Mouse (Mus musculus): ENCODE data around the gene Gnl2. TPM values are rescaled to one million over a fixed set of nuclear protein-coding genes. Genes with fewer than 3 reads are reported as not detected.

The Gnl2 gene
- polyA plus RNA-seq, 1 experiment: 3.1 TPM

DNA sequence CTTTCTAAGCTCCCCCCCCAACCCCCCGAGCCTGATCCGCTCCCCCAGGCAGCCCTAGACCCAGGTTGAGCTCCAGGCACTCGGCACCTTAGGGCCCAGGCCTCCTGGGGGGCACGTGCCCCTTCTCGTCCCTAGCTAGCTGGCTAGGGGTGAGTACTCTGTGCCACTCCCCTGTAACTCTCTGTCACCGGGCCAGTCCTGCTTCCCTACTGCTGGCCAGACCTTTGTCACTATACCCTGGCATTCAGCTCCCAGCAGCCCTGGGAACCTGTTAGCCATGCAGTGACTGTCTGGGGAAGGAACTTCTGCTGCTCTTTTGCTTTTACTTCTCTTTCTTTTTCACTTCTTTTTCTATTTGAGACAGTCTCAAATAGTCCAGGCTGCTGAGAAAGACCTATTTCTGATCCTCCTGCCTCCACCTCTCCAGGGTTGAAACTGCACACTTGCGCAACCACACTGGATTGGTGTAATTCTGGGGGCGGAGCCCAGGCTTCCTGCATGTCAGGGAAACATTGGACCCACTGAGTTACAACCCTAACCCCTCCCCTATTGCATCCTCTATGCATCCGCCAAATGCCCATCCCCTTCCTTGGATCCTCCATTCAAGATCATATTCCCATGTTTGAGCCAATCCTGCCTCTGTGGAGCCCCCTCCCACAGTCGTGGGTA lies 18.8 kb upstream of the Gnl2 start:
- Histone ChIP-seq H3K4me1 (ENCODE audit: control insufficient read depth) (no peaks in the 10 kb centered on the region), H3K9me3 (ENCODE audit: control insufficient read depth, low read length) (no peaks in the 10 kb centered on the region), H3K27me3 (ENCODE audit: control insufficient read depth) (peaks cover 2% of the 10 kb centered on the region; the same call in 1 of the 2 replicates), H3K4me3 (replicated peaks) (no peak overlapping the region), H3K36me3 (ENCODE audit: control insufficient read depth) (no peaks in the 10 kb centered on the region)
- TF ChIP-seq TAL1 (IDR thresholded peaks at IDR 0.05; ENCODE audit: low read length): no peak
- TF ChIP-seq GATA1 (IDR thresholded peaks at IDR 0.05; ENCODE audit: low read length): no peak

DNA sequence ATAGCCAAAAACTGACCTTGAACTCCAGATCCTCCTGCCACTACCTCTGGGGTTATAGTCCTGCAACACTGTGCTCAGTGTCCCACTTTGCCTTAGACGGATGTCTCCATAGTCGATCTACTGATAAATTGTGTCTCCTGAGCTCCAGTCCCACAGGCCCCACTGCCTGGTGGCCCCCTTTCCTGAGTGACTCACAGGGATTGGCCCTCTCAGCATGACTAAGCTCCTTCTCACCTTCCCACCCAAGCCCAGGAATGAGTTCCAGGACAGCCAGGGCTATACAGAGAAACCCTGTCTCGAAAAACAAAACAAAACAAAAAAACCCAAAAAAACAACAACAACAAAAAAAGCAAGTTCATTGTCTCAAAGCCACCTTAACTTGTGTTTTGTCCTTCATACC lies 16.8 kb upstream of the Gnl2 start:
- TF ChIP-seq TAL1 (IDR thresholded peaks at IDR 0.05; ENCODE audit: low read length) (no peak), GATA1 (IDR thresholded peaks at IDR 0.05; ENCODE audit: low read length) (no peak)
- no peaks in the 10 kb centered on the region for H3K36me3 ChIP-seq (ENCODE audit: control insufficient read depth)
- peaks cover 3% of the 10 kb centered on the region for H3K27me3 ChIP-seq (ENCODE audit: control insufficient read depth)
- no peak overlapping the region for H3K4me3 ChIP-seq (replicated peaks)
- no peaks in the 10 kb centered on the region for H3K9me3 ChIP-seq (ENCODE audit: control insufficient read depth, low read length)
- H3K4me1 ChIP-seq (ENCODE audit: control insufficient read depth): no peaks in the 10 kb centered on the region

DNA sequence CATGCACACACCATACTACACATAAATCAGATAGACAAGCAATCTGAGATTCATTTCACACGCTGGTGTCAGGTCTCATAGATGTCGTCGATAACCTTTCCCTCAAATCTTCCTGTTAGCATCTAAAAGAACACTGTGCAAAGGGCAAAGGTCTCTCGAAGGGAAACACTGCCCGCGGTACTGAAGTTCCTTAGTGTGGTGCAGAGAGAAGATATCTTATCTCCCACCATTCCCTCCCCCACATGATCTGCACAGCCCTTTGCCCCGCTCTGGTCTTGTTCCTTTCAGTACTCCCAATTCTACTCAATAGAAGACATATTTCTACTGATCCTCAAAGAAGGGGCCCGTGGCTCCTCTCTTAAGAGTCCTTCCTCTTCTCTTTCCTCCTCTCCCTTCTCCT lies 13.4 kb upstream of the Gnl2 start:
- Histone ChIP-seq H3K4me1 (ENCODE audit: control insufficient read depth) (no peaks in the 10 kb centered on the region), H3K9me3 (ENCODE audit: control insufficient read depth, low read length) (no peaks in the 10 kb centered on the region), H3K36me3 (ENCODE audit: control insufficient read depth) (no peaks in the 10 kb centered on the region), H3K4me3 (replicated peaks) (no peak overlapping the region), H3K27me3 (ENCODE audit: control insufficient read depth) (peaks cover 36% of the 10 kb centered on the region)
- TF ChIP-seq GATA1 (IDR thresholded peaks at IDR 0.05; ENCODE audit: low read length) (no peak), TAL1 (IDR thresholded peaks at IDR 0.05; ENCODE audit: low read length) (no peak)

DNA sequence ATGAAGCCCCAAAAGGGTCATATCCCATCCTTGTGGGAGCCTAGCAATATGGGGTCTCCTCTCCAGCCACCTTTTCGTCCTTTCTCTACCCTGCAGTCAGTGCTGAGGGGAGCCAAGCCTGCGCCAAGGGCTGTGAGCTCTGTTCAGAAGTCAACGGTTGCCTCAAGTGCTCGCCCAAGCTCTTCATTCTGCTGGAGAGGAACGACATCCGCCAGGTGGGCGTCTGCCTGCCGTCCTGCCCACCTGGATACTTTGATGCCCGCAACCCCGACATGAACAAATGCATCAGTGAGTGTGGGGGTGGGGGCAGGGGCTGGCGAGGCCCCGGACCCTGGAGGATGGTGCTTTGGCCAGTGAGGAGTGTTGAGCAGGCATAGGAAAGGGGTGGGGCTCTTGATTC lies 11.5 kb upstream of the Gnl2 start:
- peaks cover 52% of the 10 kb centered on the region for H3K27me3 ChIP-seq (ENCODE audit: control insufficient read depth)

DNA sequence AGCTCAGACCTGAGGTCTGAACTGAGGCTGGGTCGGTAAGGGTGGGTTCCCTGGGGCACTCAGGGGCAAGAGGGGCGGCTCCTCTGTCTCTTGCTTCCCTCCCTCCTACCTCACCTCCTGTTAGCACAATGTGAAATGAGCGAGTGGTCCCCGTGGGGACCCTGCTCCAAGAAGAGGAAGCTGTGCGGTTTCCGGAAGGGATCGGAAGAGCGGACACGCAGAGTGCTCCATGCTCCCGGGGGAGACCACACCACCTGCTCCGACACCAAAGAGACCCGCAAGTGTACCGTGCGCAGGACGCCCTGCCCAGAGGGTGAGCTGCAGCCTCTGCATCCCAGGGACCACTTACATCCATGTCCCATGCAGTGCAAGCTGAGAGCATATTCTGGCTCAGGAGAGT lies 8.9 kb upstream of the Gnl2 start:
- TF ChIP-seq TAL1 (IDR thresholded peaks at IDR 0.05; ENCODE audit: low read length) (no peak), GATA1 (IDR thresholded peaks at IDR 0.05; ENCODE audit: low read length) (no peak)
- no peak overlapping the region for H3K4me3 ChIP-seq (replicated peaks)
- H3K9me3 ChIP-seq (ENCODE audit: control insufficient read depth, low read length): no peaks in the 10 kb centered on the region
- peaks cover 57% of the 10 kb centered on the region for H3K27me3 ChIP-seq (ENCODE audit: control insufficient read depth)
- no peaks in the 10 kb centered on the region for H3K4me1 ChIP-seq (ENCODE audit: control insufficient read depth)
- no peaks in the 10 kb centered on the region for H3K36me3 ChIP-seq (ENCODE audit: control insufficient read depth)

More for the DNA sequence above, 11.5 kb upstream of the Gnl2 start:
- Histone ChIP-seq H3K9me3 (ENCODE audit: control insufficient read depth, low read length) (no peaks in the 10 kb centered on the region), H3K36me3 (ENCODE audit: control insufficient read depth) (no peaks in the 10 kb centered on the region), H3K4me3 (replicated peaks) (no peak overlapping the region), H3K4me1 (ENCODE audit: control insufficient read depth) (no peaks in the 10 kb centered on the region)
- TF ChIP-seq GATA1 (IDR thresholded peaks at IDR 0.05; ENCODE audit: low read length): no peak
- no peak for TF ChIP-seq TAL1 (IDR thresholded peaks at IDR 0.05; ENCODE audit: low read length)

DNA sequence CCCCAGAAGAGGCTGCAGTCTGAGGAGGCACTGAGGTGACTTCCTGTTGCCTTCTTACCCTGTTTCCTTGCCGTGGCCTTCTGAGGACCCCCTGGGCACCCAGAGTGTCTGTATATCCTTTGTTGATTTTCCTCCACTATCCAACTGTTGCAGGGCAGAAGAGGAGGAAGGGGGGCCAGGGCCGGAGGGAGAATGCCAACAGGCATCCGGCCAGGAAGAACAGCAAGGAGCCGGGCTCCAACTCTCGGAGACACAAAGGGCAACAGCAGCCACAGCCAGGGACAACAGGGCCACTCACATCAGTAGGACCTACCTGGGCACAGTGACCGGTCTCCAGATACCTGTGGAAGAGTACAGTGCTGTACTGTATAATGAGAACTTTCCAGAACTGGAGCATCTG lies 8.2 kb upstream of the Gnl2 start:
- Histone ChIP-seq H3K4me1 (ENCODE audit: control insufficient read depth) (no peaks in the 10 kb centered on the region), H3K4me3 (replicated peaks) (no peak overlapping the region), H3K9me3 (ENCODE audit: control insufficient read depth, low read length) (no peaks in the 10 kb centered on the region), H3K27me3 (ENCODE audit: control insufficient read depth) (peaks cover 57% of the 10 kb centered on the region), H3K36me3 (ENCODE audit: control insufficient read depth) (no peaks in the 10 kb centered on the region)
- TF ChIP-seq TAL1 (IDR thresholded peaks at IDR 0.05; ENCODE audit: low read length) (no peak), GATA1 (IDR thresholded peaks at IDR 0.05; ENCODE audit: low read length) (no peak)

DNA sequence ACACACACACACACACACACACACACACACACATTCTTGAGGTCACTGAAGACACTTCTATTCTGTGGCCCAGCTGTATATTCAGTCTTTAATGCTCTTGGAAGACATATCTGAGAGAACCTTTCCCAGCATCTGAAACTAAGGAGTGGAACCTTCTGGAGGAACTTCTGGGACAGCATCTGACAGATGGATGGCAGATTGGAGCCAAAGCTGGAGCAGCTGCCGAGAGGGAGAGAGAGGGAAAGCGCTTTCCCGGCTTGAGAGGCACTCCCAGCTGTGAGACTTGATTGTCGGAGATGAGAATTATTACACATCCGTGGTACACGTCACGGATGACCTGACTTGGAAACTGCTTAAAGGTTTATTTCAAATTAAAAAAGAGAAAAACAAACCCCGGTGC lies 7.7 kb upstream of the Gnl2 start:
- Histone ChIP-seq H3K4me3 (replicated peaks) (no peak overlapping the region), H3K36me3 (ENCODE audit: control insufficient read depth) (no peaks in the 10 kb centered on the region), H3K9me3 (ENCODE audit: control insufficient read depth, low read length) (no peaks in the 10 kb centered on the region), H3K4me1 (ENCODE audit: control insufficient read depth) (no peaks in the 10 kb centered on the region), H3K27me3 (ENCODE audit: control insufficient read depth) (peaks cover 56% of the 10 kb centered on the region)
- TF ChIP-seq TAL1 (IDR thresholded peaks at IDR 0.05; ENCODE audit: low read length) (no peak), GATA1 (IDR thresholded peaks at IDR 0.05; ENCODE audit: low read length) (no peak)

DNA sequence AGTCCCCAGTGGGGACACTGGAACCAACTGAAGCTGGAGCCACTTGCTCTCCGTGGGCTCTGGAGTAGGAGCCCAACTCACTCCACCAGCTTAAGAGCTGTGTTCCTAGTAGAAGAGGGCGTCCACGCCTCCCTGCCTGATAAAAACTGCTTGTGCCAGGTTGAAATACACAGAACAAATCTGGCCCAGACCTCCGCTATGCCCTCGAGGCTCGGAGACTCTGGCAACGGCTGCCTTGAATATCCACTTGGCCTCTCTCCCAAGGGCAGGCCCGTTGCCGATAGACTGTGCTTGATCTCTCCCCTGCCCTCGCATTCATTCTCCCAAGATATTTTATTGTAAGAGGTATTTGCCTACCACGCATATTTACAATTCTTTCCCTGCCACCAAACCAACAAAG lies 1.0 kb downstream of the Gnl2 start:
- no peak for TF ChIP-seq GATA1 (IDR thresholded peaks at IDR 0.05; ENCODE audit: low read length)
- no peak for TF ChIP-seq TAL1 (IDR thresholded peaks at IDR 0.05; ENCODE audit: low read length)
- H3K27me3 ChIP-seq (ENCODE audit: control insufficient read depth): peaks cover 12% of the 10 kb centered on the region
- no peaks in the 10 kb centered on the region for H3K9me3 ChIP-seq (ENCODE audit: control insufficient read depth, low read length)
- no peaks in the 10 kb centered on the region for H3K4me1 ChIP-seq (ENCODE audit: control insufficient read depth)
- no peaks in the 10 kb centered on the region for H3K36me3 ChIP-seq (ENCODE audit: control insufficient read depth)
- H3K4me3 ChIP-seq (replicated peaks): no peak overlapping the region

DNA sequence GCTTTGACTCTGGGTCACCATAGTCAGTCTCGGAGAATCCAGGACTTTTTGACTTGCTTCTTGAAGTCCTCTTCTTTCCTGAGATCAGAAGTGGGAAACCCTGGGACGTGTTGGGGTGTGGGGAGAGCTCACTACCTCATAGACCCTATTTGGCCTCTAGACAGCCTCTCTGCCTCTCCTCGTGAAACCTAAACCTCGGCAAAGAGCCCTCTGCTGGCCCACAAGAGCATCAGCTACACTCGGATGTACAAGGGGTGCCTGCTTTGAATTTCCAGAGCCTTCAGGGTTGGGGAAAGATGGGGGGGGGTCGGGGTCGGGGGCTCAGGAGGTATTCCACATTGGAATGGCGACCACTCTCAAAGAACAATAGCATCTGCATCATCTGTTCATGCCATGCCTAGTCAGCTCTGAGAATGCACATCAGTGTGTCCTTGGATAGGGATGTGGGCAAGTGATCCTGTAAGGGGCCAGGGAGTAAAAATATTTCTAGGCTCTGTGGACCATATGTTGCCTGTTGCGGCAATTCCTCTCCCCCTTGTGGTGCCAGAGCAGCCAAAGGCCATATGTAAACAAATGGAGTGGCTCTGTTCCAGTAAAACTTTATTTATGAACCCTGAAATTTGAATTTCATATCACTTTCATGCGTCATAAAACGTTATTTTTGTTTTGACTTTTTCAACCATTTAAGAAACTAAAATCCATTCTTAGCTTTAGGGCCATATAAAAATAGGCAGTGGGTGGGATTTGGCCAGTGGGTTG lies 4.6 kb downstream of the Gnl2 start:
- peaks cover 2% of the 10 kb centered on the region; the same call in 1 of the 2 replicates for H3K4me1 ChIP-seq (ENCODE audit: control insufficient read depth)
- no peaks in the 10 kb centered on the region for H3K9me3 ChIP-seq (ENCODE audit: control insufficient read depth, low read length)
- H3K36me3 ChIP-seq (ENCODE audit: control insufficient read depth): no peaks in the 10 kb centered on the region
- no peak overlapping the region for H3K4me3 ChIP-seq (replicated peaks)
- TF ChIP-seq TAL1 (IDR thresholded peaks at IDR 0.05; ENCODE audit: low read length): no peak
- TF ChIP-seq GATA1 (IDR thresholded peaks at IDR 0.05; ENCODE audit: low read length): no peak
- peaks cover 26% of the 10 kb centered on the region for H3K27me3 ChIP-seq (ENCODE audit: control insufficient read depth)
